Mouse (Mus musculus) layer of hippocampus, adult 11-12 months (tissue): Measurements from ENCODE around the gene Coro1c.

Experiments
- DNase-seq: peaks from one replicate; pipeline ENCODE4 v3.0.0; 2022; ENCODE audit warnings: low spot score

The Coro1c gene

DNA sequence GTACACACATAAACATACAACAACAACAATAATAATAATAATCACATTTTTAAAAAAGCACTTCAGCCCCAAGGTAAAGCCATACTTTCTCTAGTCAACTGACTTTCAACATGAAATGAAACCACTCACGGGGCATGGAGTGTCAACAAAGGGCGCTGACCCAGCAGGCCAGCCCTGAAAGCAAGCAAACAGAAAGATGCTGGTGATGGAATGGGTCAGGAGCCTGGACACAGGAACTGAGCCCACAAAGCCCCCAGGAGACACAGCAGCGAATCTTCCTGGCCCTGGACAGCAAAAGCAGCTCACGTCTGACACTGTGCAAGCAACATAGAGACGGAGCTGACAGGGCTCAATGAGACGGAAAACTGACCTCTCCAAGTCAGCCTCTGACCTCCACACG lies 23.8 kb downstream of the Coro1c start:
- no peak for DNase-seq

DNA sequence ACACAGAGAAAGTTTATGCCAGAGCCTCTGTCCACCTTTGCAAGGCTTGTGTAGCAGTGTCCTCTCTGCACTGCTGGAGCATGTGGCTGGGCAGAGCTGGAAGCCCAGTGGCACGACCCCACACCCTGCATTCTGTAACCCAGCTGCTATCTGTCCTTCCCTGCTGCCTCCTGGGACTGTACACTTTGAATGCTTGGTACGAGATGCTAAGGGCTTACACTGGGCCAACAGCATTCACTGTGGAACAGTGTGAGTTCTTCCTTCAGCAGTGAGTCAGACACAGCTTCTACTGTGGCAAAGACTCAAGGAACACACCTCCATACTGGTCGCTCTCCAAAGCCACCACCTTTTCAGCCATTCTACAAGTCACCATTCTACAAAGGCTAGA lies 25.2 kb downstream of the Coro1c start:
- no peak for DNase-seq

GRCm38 (mm10) chr5:113882566-113883383 lies 25.8 kb downstream of the Coro1c start:
- DNase-seq: peak; percentile 48

- no peak for DNase-seq
Measured at GRCm38 (mm10) chr5:113881136-113881535, 27.4 kb downstream of the Coro1c start.

- no peak for DNase-seq
Measured at GRCm38 (mm10) chr5:113878943-113879617, 29.5 kb downstream of the Coro1c start.

DNA sequence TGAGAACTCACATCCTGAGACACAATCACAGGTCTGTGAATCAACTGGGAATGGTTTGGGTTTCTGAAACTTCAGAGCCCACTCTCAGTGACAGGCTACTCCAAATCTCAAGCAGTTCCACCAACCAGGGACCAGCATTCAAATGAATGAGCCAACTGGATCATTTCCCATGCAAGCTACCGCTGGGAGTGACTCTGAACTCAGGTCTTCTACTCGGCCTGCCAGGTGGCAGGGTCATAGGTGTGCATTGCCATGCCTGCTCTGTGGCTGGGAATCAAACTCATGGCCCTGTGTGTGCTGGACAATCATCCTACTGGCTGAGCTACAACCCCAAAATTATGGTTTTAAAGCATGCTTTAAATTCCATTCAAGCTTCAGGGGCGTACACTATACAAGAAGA lies 31.0 kb downstream of the Coro1c start:
- no peak for DNase-seq

- no peak for DNase-seq
Measured at GRCm38 (mm10) chr5:113876176-113876575, 32.4 kb downstream of the Coro1c start.

GRCm38 (mm10) chr5:113875625-113876024 lies 32.9 kb downstream of the Coro1c start:
- no peak for DNase-seq

GRCm38 (mm10) chr5:113874063-113875024 lies 34.2 kb downstream of the Coro1c start:
- no peak for DNase-seq

DNA sequence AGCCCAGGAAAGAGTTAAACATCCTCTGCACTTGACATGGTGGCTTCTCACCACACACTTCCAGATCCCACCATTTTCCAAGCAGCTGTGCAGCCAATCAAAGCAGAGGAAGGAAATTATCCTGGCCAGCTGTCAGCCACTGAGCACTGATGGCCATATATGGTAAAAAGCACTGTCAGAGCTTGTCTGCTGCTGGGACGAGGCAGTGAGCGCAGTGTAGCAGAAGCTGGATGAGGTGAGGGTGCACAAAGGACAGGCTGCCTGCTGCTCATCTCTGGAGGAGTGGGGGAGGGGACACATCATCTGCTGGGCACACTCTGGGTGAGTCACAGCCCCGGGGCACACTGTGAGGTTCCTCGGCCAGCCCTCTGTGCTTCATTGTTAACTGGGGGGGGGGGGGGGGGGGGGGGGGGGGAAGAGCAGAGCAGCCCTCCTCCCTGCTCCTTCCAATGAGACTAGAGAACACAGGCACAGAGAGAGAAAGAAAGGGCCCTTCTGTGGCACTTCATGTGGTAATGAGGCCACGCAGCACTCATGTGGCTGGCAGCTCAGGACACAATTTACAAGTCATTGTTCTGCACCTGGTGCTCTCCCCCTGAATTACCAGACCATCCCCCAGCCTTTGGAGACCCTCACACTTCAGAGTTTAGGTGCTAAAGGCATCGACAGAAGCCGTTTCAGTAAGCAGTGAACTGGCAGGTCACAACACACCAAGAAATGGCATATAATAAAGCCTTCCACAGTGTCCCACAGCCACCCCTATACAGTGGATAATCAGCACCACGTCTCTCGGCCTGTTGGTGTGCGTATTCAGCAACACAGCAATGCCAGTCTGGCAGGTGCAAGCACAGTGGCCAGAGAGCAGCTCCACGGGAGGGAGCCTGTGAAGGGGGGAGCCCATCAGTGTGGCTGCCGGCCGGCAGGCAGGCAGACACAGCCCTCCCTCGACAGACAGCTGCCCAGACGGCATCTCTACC lies 35.3 kb downstream of the Coro1c start:
- DNase-seq: peak; percentile 86

DNA sequence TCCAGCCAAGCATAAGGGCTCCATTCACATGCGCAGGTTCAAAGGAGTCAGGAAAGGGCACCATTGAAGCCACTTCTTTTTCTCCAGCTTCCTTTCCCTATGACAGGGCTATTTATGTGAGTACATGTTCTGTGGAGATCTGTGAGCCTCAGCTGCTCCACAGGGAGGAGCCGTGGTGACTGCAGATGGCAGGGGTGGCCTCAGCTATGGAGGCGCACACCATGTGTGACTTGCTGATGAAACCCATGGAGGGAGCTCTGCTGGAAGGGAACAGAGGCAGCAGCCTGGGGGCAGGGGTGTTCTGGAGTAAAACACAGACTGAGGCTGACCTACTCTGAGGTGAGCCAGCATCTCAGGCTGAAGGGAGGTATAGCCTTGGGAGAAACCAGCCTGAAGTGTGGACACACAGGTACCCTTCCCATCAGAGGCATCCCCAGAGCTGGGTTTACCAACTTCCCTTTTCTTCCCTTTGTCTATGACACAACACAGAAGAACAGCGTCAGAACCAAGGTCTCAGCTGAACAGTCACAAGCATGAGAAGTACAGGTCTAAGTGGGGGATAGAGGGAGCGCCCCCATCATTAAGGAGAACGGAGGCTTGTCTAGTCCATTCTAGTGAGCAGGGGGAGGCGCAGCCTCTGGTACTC lies 36.5 kb downstream of the Coro1c start:
- peak; percentile 76 for DNase-seq

GRCm38 (mm10) chr5:113870393-113871040 lies 38.0 kb downstream of the Coro1c start:
- no peak for DNase-seq

- no peak for DNase-seq
Measured at GRCm38 (mm10) chr5:113869132-113869531, 39.4 kb downstream of the Coro1c start.

GRCm38 (mm10) chr5:113864992-113865391 lies 43.6 kb downstream of the Coro1c start:
- DNase-seq: no peak

DNA sequence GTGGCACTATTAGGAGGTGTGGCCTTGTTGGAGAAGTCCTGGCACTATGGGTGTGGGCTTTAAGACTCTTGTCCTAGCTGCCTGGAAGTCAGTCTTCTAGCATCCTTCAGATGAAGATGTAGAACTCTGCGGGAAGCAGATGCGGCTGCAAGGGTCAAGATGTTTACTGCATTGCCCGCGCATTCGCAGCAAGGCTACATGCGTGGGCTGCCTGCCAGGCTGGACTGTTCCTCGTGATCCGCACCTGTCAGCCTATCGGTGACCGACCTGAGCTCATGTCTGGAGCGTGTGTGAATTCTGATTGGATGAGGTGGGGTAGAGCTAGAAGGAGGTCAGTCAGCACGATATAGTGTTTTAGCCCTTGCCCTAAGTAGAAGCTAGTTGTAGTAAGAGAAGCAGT lies 44.6 kb downstream of the Coro1c start:
- no peak for DNase-seq

DNA sequence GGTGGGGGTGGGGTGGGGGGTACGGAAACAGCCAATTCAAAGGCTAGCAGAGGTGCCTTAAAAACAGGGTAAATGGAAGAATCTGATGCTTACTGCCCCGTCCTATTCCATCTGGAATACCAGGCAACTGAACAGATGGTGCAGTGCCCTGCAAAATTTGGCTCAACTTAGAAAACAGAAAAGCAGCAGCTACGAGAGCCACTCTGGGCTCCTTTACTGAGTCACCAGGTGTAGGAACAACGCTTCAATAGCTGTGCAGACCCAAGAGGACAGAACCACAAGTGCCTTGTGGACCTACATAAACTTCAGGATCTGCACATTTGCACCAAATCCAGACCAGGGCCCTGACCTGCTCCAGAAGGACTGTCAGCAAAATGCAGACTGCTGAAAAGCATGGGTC lies 46.1 kb downstream of the Coro1c start:
- DNase-seq: no peak

- DNase-seq: no peak
Measured at GRCm38 (mm10) chr5:113861294-113861693, 47.3 kb downstream of the Coro1c start.

DNA sequence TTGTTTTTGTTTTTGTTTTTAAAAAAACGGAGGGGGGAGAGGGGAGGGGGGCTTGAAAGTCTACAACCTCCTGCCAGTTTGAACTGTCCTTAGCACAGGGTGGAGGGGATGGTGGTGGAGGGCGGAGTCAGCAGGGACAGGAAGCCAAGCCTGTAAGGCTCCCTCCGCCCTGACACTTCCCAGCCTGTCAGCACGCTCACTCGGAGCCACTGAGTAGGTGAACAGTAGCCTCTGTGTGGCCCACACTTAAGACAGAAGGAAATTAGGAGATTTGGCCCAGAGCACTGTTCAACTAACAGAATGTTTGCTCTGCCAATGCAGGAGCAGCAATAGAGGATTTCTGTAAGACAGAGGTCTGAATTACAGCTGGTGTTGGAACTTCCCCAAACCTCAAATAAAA lies 49.6 kb downstream of the Coro1c start:
- DNase-seq: no peak

DNA sequence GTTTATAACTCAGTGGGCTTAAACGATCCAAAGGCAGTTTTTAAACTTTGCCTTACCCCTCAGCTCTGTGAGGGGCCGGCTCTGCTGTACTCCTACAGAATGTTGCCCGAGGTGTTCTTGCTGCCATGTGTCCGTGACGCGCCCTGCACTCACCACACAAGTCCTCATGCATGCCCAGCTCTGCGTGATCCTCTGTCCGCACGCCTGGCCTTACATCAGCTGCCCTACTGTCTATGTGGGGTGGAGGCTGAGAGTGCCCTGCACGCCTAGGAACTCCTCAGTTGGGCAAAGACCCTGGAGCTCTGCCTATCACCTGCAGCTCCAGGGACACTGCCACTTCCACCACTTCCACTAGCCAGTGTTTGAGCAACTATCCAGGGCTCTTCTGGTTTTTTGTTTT lies 50.0 kb downstream of the Coro1c start:
- DNase-seq: no peak

DNA sequence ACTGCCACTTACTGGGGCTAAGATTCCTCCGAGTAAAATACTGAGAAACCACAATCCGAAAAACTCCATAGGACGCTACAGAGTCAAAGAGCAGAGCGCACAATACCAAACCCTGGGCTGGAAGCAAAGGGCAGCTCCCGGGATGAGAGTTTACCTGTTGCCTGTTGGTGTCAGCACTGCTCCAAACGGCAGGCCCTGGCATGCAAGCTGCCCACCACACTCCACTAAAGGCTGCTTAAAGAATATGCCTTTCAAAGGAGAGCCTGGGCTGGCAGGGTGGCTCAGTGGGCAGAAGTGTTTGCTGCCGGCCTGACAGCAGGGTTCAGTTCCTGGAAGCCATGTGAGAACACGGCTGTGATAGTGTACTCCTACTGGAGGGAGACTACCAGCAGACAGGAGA lies 50.9 kb downstream of the Coro1c start:
- DNase-seq: no peak
